Mouse (Mus musculus) kidney, embryonic 14.5 days (tissue): ENCODE measurements around the gene Orc3. TPM values are rescaled to one million over a fixed set of nuclear protein-coding genes. Genes with fewer than 3 reads are reported as not detected.

ENCODE experiments used
- ATAC-seq: fragments of 200-750 bp; cut with Nextera tagmentation; 2 replicates; pipeline ENCODE4 v1.8.0; 2017; ENCODE audit warnings: moderate number of reproducible peaks, mild to moderate bottlenecking, moderate TSS enrichment, moderate library complexity; ENCODE audit not compliant: low FRiP score, low TSS enrichment
- H3K27ac ChIP-seq: fragments of 300-500 bp; sonication (generic); 2 replicates; pipeline ENCODE4 v1.5.1; 2014; ENCODE audit warnings: low read depth, mild to moderate bottlenecking, low read length, moderate library complexity, mixed read lengths
- H3K27me3 ChIP-seq: fragments of 300-500 bp; sonication (generic); 2 replicates; pipeline ENCODE4 v1.6.1; 2014; ENCODE audit warnings: mild to moderate bottlenecking, low read length; ENCODE audit not compliant: control insufficient read depth, insufficient read depth
- H3K36me3 ChIP-seq: fragments of 300-500 bp; sonication (generic); 2 replicates; pipeline ENCODE4 v1.6.1; 2014; ENCODE audit warnings: low read length, mixed read lengths; ENCODE audit not compliant: control insufficient read depth, insufficient read depth
- H3K4me1 ChIP-seq: fragments of 300-500 bp; sonication (generic); 2 replicates; pipeline ENCODE4 v1.6.1; 2014; ENCODE audit warnings: low read length, mixed read lengths; ENCODE audit not compliant: control insufficient read depth, insufficient read depth
- H3K4me2 ChIP-seq: fragments of 300-500 bp; sonication (generic); replicated peaks from 2 replicates; pipeline ENCODE4 v1.6.1; 2014; ENCODE audit warnings: low read depth, mild to moderate bottlenecking, low read length
- H3K4me3 ChIP-seq: fragments of 300-500 bp; sonication (generic); 2 replicates; pipeline ENCODE4 v1.5.1; 2014; ENCODE audit warnings: mild to moderate bottlenecking, low read length
- H3K9ac ChIP-seq: fragments of 300-500 bp; sonication (generic); 2 replicates; pipeline ENCODE4 v1.6.1; 2014; ENCODE audit warnings: low read depth, mild to moderate bottlenecking, low read length, moderate library complexity
- H3K9me3 ChIP-seq: fragments of 300-500 bp; sonication (generic); 2 replicates; pipeline ENCODE4 v1.6.1; 2016; ENCODE audit warnings: low read length; ENCODE audit not compliant: control insufficient read depth
- WGBS: fragments of 180-500 bp; shearing (Covaris S2); extraction: QIAGEN DNeasy Blood & Tissue Kit; methylation state at CpG from one replicate; pipeline ENCODE4 v1.1.7; 2014; 5-methylcytosine and 5-hydroxymethylcytosine counted together
- polyA plus RNA-seq: library from polyadenylated mRNA; unstranded; fragments of >200 nt; fragmentation: Nextera tagmentation; extraction: Ambion mirVana; gene quantifications from 2 replicates; pipeline ENCODE4 v1.2.1, GENCODE M21; 2014

Gene Orc3
- polyA plus RNA-seq, 1 experiment from 2014 or later: 111 TPM

DNA sequence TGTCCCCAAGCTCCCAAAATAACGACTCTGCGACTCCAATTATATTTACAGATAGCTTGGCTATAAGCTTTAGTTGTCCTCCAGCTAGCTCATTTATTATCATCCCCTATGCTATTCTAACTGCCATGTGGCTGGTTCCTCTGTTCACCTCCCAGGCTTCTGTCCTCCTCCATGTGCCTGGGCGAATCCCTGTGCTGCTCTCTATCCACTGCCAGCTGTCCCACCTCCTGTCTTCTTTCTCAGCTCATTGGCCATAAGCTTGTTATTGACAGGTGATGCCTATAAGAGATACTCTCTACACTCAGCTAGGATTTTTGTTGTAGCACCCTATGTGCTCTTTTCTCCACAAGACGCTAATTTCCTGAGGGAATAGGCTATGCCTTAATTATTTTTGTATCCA, 23.1 kb upstream of the Orc3 start:
- Histone ChIP-seq H3K36me3 (peaks cover 27% of the 10 kb centered on the region), H3K9me3 (no peaks in the 10 kb centered on the region), H3K27ac (no peak overlapping the region), H3K27me3 (no peaks in the 10 kb centered on the region), H3K4me2 (no peak overlapping the region), H3K4me3 (no peak overlapping the region), H3K4me1 (0 out of 2 replicates have a peak, but pooled peaks cover 3% of the 10 kb centered on the region), H3K9ac (no peak overlapping the region)
- 84% methylated on average over 4 of the region's 4 CpGs for WGBS
- no peak for ATAC-seq

DNA sequence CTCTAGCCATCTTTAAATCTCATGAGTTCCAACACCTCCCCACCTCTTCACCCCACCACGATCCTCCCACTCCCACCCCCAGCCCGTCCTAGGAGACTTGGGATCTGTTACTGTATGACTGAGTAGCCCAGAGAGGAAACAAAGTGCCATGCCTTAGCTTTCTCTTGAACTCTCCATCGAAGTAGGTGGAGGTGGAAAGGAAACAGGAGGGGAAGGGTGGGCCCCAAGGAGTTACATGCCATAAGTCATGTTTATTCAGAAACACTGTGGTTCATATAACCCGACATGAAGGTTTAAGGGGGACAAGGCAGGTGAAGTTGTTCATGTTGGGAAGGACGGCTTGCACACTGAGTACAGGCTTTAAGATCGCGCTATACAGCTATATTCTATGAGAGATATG, 22.6 kb upstream of the Orc3 start:
- Histone ChIP-seq H3K4me1 (0 out of 2 replicates have a peak, but pooled peaks cover 3% of the 10 kb centered on the region), H3K4me2 (no peak overlapping the region), H3K36me3 (peaks cover 26% of the 10 kb centered on the region), H3K4me3 (no peak overlapping the region), H3K9me3 (no peaks in the 10 kb centered on the region), H3K27me3 (no peaks in the 10 kb centered on the region), H3K9ac (no peak overlapping the region), H3K27ac (no peak overlapping the region)
- ATAC-seq: no peak
- WGBS: 80% methylated on average over 7 of the region's 7 CpGs

DNA sequence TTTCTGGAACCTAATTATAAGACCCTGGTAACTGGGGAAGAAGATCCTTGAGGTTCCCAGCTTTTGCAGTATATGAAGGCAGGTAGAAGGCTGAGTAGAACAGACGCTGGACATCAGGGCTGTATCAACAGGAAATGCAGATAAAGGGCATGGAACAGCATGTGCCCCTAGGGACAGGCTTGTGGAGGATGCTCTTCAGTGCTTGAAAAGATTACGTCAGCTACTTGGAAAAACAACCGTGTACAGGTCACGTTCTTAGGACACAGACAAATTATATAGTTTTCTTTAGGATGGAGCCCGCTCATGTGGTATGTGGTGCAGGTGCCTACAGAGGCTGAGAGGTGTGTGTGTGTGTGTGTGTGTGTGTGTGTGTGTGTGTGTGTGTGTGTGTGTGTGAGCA, 21.3 kb upstream of the Orc3 start:
- Histone ChIP-seq H3K27me3 (no peaks in the 10 kb centered on the region), H3K27ac (no peak overlapping the region), H3K36me3 (peaks cover 32% of the 10 kb centered on the region), H3K4me2 (no peak overlapping the region), H3K9ac (no peak overlapping the region), H3K4me3 (no peak overlapping the region), H3K4me1 (0 out of 2 replicates have a peak, but pooled peaks cover 3% of the 10 kb centered on the region), H3K9me3 (no peaks in the 10 kb centered on the region)
- WGBS: 77% methylated on average over 5 of the region's 5 CpGs
- no peak for ATAC-seq

DNA sequence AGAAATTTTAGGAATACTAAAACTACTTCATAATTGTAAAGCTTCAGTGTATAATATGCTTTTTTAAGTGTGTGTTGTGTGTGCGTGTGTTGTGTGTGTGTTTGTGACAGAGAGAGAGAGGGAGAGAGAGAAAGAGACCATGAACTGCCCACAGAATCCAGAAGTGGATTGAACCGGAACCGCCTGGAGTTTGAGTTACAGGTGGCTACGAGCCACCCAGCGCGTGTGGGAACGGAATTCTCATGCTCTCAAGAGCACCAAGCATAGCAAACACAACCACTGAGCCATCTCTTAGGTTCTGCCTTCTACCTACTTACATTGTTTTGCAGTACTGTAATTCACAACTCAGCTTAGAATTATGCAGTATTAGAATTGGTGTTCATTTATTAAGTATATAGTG, 19.4 kb upstream of the Orc3 start:
- Histone ChIP-seq H3K4me1 (no peaks in the 10 kb centered on the region), H3K4me3 (no peak overlapping the region), H3K9me3 (no peaks in the 10 kb centered on the region), H3K27me3 (no peaks in the 10 kb centered on the region), H3K36me3 (peaks cover 35% of the 10 kb centered on the region), H3K9ac (no peak overlapping the region), H3K4me2 (no peak overlapping the region), H3K27ac (no peak overlapping the region)
- WGBS: 74% methylated on average over 7 of the region's 7 CpGs
- 0 out of 2 replicates have a peak, but pooled peaks have one; percentile 52 for ATAC-seq

DNA sequence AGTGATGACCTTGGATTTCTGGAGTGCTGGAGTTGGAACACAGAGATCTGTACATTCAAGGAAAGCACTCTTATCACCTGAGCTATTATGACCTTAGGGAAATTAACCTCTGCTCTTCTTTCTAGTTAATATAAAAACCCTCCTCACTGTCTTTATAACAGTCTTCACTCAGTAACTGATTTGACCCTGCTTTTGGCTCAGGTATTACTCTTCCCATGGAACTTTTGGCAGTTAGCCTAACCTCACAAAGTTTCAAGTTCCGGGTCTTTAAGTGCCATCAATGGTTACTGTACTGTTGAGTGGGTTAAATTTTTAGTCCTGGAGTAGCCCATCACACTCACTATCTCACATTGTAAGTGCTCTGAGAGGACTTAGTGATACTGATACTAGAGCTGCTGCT, 15.2 kb upstream of the Orc3 start:
- no peak overlapping the region for H3K4me3 ChIP-seq
- H3K4me1 ChIP-seq: no peaks in the 10 kb centered on the region
- no peak overlapping the region for H3K9ac ChIP-seq
- no peak for ATAC-seq
- no peaks in the 10 kb centered on the region for H3K27me3 ChIP-seq
- H3K36me3 ChIP-seq: peaks cover 53% of the 10 kb centered on the region
- H3K4me2 ChIP-seq: no peak overlapping the region
- no peak overlapping the region for H3K27ac ChIP-seq
- no peaks in the 10 kb centered on the region for H3K9me3 ChIP-seq
- WGBS: 86% methylated on average over 1 of the region's 1 CpGs

DNA sequence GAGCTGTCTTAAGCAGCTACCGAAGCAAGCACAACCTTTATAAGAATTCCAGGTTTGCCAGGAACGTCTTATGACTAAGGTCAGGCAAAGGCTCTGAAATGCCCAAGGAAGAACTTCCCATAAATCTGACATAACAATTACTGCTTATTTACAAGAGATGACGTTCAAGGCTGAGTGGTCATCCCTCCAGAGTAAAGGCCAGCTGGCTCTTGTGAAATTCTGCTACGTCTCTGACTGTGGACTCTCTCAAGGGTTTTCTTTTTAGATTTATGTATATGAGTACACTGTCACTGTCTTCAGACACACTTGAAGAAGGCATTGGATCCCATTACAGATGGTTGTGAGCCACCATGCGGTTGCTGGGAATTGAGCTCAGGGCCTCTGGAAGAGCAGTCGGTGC, 11.7 kb upstream of the Orc3 start:
- no peak overlapping the region for H3K4me3 ChIP-seq
- H3K27me3 ChIP-seq: no peaks in the 10 kb centered on the region
- no peak for ATAC-seq
- no peaks in the 10 kb centered on the region for H3K9me3 ChIP-seq
- H3K36me3 ChIP-seq: peaks cover 38% of the 10 kb centered on the region
- WGBS: 75% methylated on average over 6 of the region's 6 CpGs
- H3K9ac ChIP-seq: no peak overlapping the region
- no peak overlapping the region for H3K4me2 ChIP-seq
- no peak overlapping the region for H3K27ac ChIP-seq
- no peaks in the 10 kb centered on the region for H3K4me1 ChIP-seq

DNA sequence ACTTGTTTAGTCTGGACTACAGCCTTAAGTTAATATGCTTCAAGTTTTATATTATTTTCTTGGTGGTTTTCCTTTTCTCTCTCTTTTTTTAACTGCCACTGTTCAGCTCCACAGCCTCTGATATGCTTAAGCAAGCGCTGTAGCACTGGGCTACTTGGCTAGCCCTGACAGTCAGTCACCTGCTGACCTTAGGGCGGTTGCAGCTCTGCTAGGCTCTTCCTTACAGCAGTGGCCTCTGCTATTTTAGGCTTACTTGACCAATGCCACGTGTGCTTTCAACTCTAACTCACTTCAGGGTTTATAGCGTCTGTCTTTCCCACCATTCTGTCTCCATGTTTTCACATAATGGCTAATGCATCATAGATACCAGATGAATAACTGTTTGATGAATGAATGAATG, 10.8 kb upstream of the Orc3 start:
- no peak overlapping the region for H3K4me3 ChIP-seq
- no peak overlapping the region for H3K27ac ChIP-seq
- H3K27me3 ChIP-seq: no peaks in the 10 kb centered on the region
- H3K9ac ChIP-seq: no peak overlapping the region
- ATAC-seq: no peak
- no peaks in the 10 kb centered on the region for H3K4me1 ChIP-seq
- WGBS: 81% methylated on average over 4 of the region's 4 CpGs
- H3K36me3 ChIP-seq: peaks cover 31% of the 10 kb centered on the region
- no peaks in the 10 kb centered on the region for H3K9me3 ChIP-seq
- H3K4me2 ChIP-seq: no peak overlapping the region

DNA sequence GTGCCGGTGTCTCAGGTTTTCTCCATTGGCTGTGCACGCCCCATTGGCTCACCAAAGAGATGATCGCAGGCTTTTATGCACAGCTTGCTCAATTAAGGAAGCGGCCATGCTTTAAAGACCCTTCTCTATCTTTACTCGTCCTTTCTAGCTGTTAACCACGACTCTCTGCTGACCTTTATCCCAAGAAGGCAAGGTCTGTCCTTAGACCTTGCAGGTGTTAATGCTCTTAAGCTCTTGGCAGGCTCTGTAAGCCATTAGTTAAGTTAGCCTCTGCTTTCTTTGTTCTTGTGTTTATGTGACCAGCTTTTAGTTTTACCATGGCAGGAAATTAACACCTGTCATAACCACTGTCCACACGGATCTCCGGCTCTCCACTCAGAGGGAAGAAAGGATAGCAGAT, 1.4 kb upstream of the Orc3 start:
- no peaks in the 10 kb centered on the region for H3K9me3 ChIP-seq
- H3K4me2 ChIP-seq: peak overlapping the region; percentile 58
- 56% methylated on average over 8 of the region's 8 CpGs for WGBS
- H3K27ac ChIP-seq: no peak overlapping the region
- peak overlapping the region; percentile 80 for H3K4me3 ChIP-seq
- peaks cover 8% of the 10 kb centered on the region; the same call in 1 of the 2 replicates for H3K36me3 ChIP-seq
- ATAC-seq: no peak
- H3K9ac ChIP-seq: peak overlapping the region; percentile 82; the same call in 1 of the 2 replicates
- H3K4me1 ChIP-seq: peaks cover 13% of the 10 kb centered on the region
- no peaks in the 10 kb centered on the region for H3K27me3 ChIP-seq

DNA sequence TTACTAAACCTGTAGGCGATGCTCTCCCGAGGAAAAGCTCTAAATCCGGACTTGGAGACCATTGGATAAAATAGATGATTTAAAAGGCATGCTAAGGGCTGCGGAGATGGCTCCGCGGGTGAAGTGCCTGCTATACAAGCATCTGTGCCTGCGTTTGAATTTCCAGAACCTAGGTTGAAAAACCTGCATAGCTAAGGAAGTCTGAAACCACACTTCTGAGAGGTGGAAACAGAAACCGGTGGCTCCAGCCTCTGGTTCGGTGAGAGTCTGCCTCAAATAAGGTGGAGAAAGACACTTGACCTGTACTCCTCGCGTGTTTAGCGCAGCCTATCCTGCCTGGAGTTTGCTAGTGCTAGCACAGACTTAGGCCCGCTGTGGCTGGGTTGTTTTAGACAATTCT, 559 bp upstream of the Orc3 start:
- H3K4me1 ChIP-seq: peaks cover 13% of the 10 kb centered on the region
- no peaks in the 10 kb centered on the region for H3K9me3 ChIP-seq
- WGBS: 2% methylated on average over 13 of the region's 13 CpGs
- peaks cover 8% of the 10 kb centered on the region; the same call in 1 of the 2 replicates for H3K36me3 ChIP-seq
- H3K4me3 ChIP-seq: peak overlapping the region; percentile 80
- ATAC-seq: peak; percentile 28; the same call in 1 of the 2 replicates
- H3K4me2 ChIP-seq: peak overlapping the region; percentile 58
- H3K27me3 ChIP-seq: no peaks in the 10 kb centered on the region
- H3K27ac ChIP-seq: no peak overlapping the region
- H3K9ac ChIP-seq: peak overlapping the region; percentile 82
